Mouse (Mus musculus) myocyte (in vitro differentiated cells): ENCODE data around the gene Tnip3. TPM values are rescaled to one million over a fixed set of nuclear protein-coding genes. Genes with fewer than 3 reads are reported as not detected.
A peak's percentile ranks its signal among the peaks of the same experiment; 100 is the strongest.

Experiments
- H3K27me3 ChIP-seq: one replicate; pipeline ENCODE4 v1.6.1; 2011; ENCODE audit not compliant: control insufficient read depth, insufficient read depth, insufficient read length
- H3K36me3 ChIP-seq: one replicate; pipeline ENCODE4 v1.6.1; 2011; ENCODE audit not compliant: control insufficient read depth, insufficient read depth
- H3K4me2 ChIP-seq: one replicate; pipeline ENCODE4 v1.6.1; 2011; ENCODE audit warnings: low read depth, control low read depth
- H3K4me3 ChIP-seq: one replicate; pipeline ENCODE4 v1.5.1; 2011; ENCODE audit warnings: mild to moderate bottlenecking, control low read depth, moderate library complexity
- H3K79me2 ChIP-seq: one replicate; pipeline ENCODE4 v1.6.1; 2011; ENCODE audit not compliant: control insufficient read depth, insufficient read depth
- H3ac ChIP-seq: one replicate; pipeline ENCODE4 v1.6.1; 2011; ENCODE audit not compliant: control insufficient read depth, insufficient read length
- CEBPB ChIP-seq: IDR thresholded peaks from 2 replicates; pipeline ENCODE4 v1.6.1; 2011; ENCODE audit warnings: mild to moderate bottlenecking, moderate library complexity; ENCODE audit not compliant: poor library complexity, insufficient read depth, severe bottlenecking
- E2F4 ChIP-seq: IDR thresholded peaks from one replicate; pipeline ENCODE4 v1.6.1; 2011; ENCODE audit warnings: mild to moderate bottlenecking, control low read depth, moderate library complexity; ENCODE audit not compliant: insufficient read depth
- MAX ChIP-seq: IDR thresholded peaks from one replicate; pipeline ENCODE4 v1.6.1; 2011; ENCODE audit warnings: low read depth, mild to moderate bottlenecking, control low read depth
- MYOD1 ChIP-seq, 3 experiments: IDR thresholded peaks; one replicate each; pipeline ENCODE4 v1.6.1; 2011; ENCODE audit warnings: control low read depth in 2 of 3, low read depth in 2 of 3, mild to moderate bottlenecking in 2 of 3, moderate library complexity in 1 of 3; ENCODE audit not compliant: insufficient read length in 2 of 3, control insufficient read depth in 1 of 3
- MYOG ChIP-seq, 3 experiments: IDR thresholded peaks; one replicate each; pipeline ENCODE4 v1.6.1; 2011; ENCODE audit warnings: control low read depth in 2 of 3, low read depth in 2 of 3, mild to moderate bottlenecking in 2 of 3; ENCODE audit not compliant: insufficient read length in 2 of 3, control insufficient read depth in 1 of 3, insufficient read depth in 1 of 3
- POLR2A ChIP-seq: IDR thresholded peaks from one replicate; pipeline ENCODE4 v1.6.1; 2011; ENCODE audit warnings: low read depth, mild to moderate bottlenecking, control low read depth, moderate library complexity; ENCODE audit not compliant: insufficient read length
- POLR2AphosphoS2 ChIP-seq: IDR thresholded peaks from one replicate; pipeline ENCODE4 v1.6.1; 2011; ENCODE audit warnings: low read depth, control low read depth; ENCODE audit not compliant: insufficient read length
- REST ChIP-seq: IDR thresholded peaks from one replicate; pipeline ENCODE4 v1.6.1; 2011; ENCODE audit warnings: mild to moderate bottlenecking, control low read depth, moderate library complexity; ENCODE audit not compliant: insufficient read depth, insufficient read length
- SRF ChIP-seq: IDR thresholded peaks from one replicate; pipeline ENCODE4 v1.6.1; 2011; ENCODE audit warnings: low read depth; ENCODE audit not compliant: control insufficient read depth, insufficient read length
- TCF12 ChIP-seq: IDR thresholded peaks from one replicate; pipeline ENCODE4 v1.6.1; 2011; ENCODE audit warnings: mild to moderate bottlenecking, control low read depth; ENCODE audit not compliant: poor library complexity, insufficient read depth, severe bottlenecking
- TCF3 ChIP-seq: IDR thresholded peaks from one replicate; pipeline ENCODE4 v1.6.1; 2011; ENCODE audit warnings: low read depth, control low read depth; ENCODE audit not compliant: insufficient read length
- USF1 ChIP-seq: IDR thresholded peaks from one replicate; pipeline ENCODE4 v1.6.1; 2011; ENCODE audit warnings: low read depth, mild to moderate bottlenecking, control low read depth, moderate library complexity
- polyA plus RNA-seq: library from polyadenylated mRNA; unstranded; fragments of >200 nt; fragmentation: generic; extraction: Trizol; gene quantifications from one replicate; pipeline ENCODE4 v1.2.1, GENCODE M21; 2012; ENCODE audit warnings: missing spikeins

The Tnip3 gene
- polyA plus RNA-seq = 0.02 TPM

- H3K4me2 ChIP-seq = no peak within 1 kb of the TSS
- H3K36me3 ChIP-seq = no peaks in the 10 kb centered on the region
- H3ac ChIP-seq = no peak within 1 kb of the TSS
- no peak within 1 kb of the TSS for H3K4me3 ChIP-seq
- H3K27me3 ChIP-seq = no peaks in the 10 kb centered on the region
- H3K79me2 ChIP-seq = no peaks in the 10 kb centered on the region
- TF ChIP-seq TCF12 = no peak
- TF ChIP-seq TCF3 = no peak
- no peak for TF ChIP-seq POLR2AphosphoS2
- no peak for TF ChIP-seq SRF
- TF ChIP-seq CEBPB = no peak
- no peak for TF ChIP-seq MAX
- no peak for TF ChIP-seq REST
- no peak for TF ChIP-seq POLR2A
- no peak for TF ChIP-seq E2F4
- no peak for TF ChIP-seq MYOD1 (IDR thresholded peaks at IDR 0.05; ENCODE audit: control insufficient read depth in 1 of 3, insufficient read length in 2 of 3, low read depth in 2 of 3)
- TF ChIP-seq MYOG (IDR thresholded peaks at IDR 0.05; ENCODE audit: control insufficient read depth in 1 of 3, insufficient read depth in 1 of 3, insufficient read length in 2 of 3, low read depth in 2 of 3) = no peak
These were observed at the start of gene Tnip3 for GRCm38 (mm10) chr6:65525192-65525591. Tnip3 (plus strand) TSS chr6:65525313.

DNA sequence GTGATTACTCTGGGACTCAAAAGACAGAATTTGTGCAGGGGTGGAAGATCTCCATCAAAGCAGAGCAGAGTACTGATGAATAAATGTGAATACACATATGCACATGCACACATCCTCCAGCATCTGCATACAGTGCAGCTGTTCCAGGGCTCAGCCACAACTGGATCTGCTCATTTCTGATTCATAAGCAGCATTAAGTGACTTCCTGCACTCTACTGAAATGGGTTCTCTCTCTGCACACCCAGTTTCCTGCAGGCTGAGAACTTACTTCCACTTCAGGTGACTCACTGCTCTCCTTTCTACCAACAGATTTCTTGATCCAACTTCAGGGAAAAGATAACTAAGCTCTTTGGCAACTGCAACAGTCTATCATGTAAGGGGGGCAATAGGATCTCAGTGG is 26.3 kb upstream of the Tnip3 start:
- no peak for TF ChIP-seq POLR2A
- TF ChIP-seq MYOG (IDR thresholded peaks at IDR 0.05; ENCODE audit: control insufficient read depth in 1 of 3, insufficient read depth in 1 of 3, insufficient read length in 2 of 3, low read depth in 2 of 3) = no peak
- TF ChIP-seq USF1 = no peak
- no peak for TF ChIP-seq REST
- TF ChIP-seq E2F4 = no peak
- TF ChIP-seq MAX = no peak
- no peak for TF ChIP-seq POLR2AphosphoS2
- TF ChIP-seq SRF = no peak
- TF ChIP-seq TCF12 = no peak
- no peak for TF ChIP-seq CEBPB
- Histone ChIP-seq H3K36me3 (no peaks in the 10 kb centered on the region), H3K4me3 (no peak overlapping the region), H3ac (no peak overlapping the region), H3K79me2 (no peaks in the 10 kb centered on the region), H3K27me3 (no peaks in the 10 kb centered on the region), H3K4me2 (no peak overlapping the region)

- H3ac ChIP-seq = no peak overlapping the region
- H3K27me3 ChIP-seq = no peaks in the 10 kb centered on the region
- H3K4me2 ChIP-seq = no peak overlapping the region
- no peak overlapping the region for H3K4me3 ChIP-seq
- no peaks in the 10 kb centered on the region for H3K79me2 ChIP-seq
- H3K36me3 ChIP-seq = no peaks in the 10 kb centered on the region
- TF ChIP-seq POLR2A (no peak), REST (no peak), POLR2AphosphoS2 (no peak), TCF3 (no peak), MAX (no peak), MYOD1 (IDR thresholded peaks at IDR 0.05; ENCODE audit: control insufficient read depth in 1 of 3, insufficient read length in 2 of 3, low read depth in 2 of 3) (no peak), USF1 (no peak), E2F4 (no peak), TCF12 (no peak), CEBPB (no peak), MYOG (IDR thresholded peaks at IDR 0.05; ENCODE audit: control insufficient read depth in 1 of 3, insufficient read depth in 1 of 3, insufficient read length in 2 of 3, low read depth in 2 of 3) (no peak), SRF (no peak)
These were observed 15.0 kb upstream of the Tnip3 start for GRCm38 (mm10) chr6:65510051-65510669.

GRCm38 (mm10) chr6:65513813-65514212 is 11.3 kb upstream of the Tnip3 start:
- H3ac ChIP-seq = no peak overlapping the region
- H3K4me3 ChIP-seq = no peak overlapping the region
- no peaks in the 10 kb centered on the region for H3K36me3 ChIP-seq
- H3K4me2 ChIP-seq = no peak overlapping the region
- H3K27me3 ChIP-seq = no peaks in the 10 kb centered on the region
- H3K79me2 ChIP-seq = no peaks in the 10 kb centered on the region
- TF ChIP-seq REST (no peak), MAX (no peak), USF1 (no peak), POLR2AphosphoS2 (no peak), MYOD1 (IDR thresholded peaks at IDR 0.05; ENCODE audit: control insufficient read depth in 1 of 3, insufficient read length in 2 of 3, low read depth in 2 of 3) (no peak), TCF3 (no peak), TCF12 (no peak), MYOG (IDR thresholded peaks at IDR 0.05; ENCODE audit: control insufficient read depth in 1 of 3, insufficient read depth in 1 of 3, insufficient read length in 2 of 3, low read depth in 2 of 3) (no peak), SRF (no peak), CEBPB (no peak)

- no peaks in the 10 kb centered on the region for H3K79me2 ChIP-seq
- no peaks in the 10 kb centered on the region for H3K27me3 ChIP-seq
- peak overlapping the region; percentile 26 for H3K4me2 ChIP-seq
- no peaks in the 10 kb centered on the region for H3K36me3 ChIP-seq
- no peak overlapping the region for H3ac ChIP-seq
- TF ChIP-seq MYOD1 (IDR thresholded peaks at IDR 0.05; ENCODE audit: control insufficient read depth in 1 of 3, insufficient read length in 2 of 3, low read depth in 2 of 3) (no peak), E2F4 (no peak), TCF12 (no peak), POLR2A (no peak), TCF3 (no peak), CEBPB (no peak), SRF (no peak), MYOG (IDR thresholded peaks at IDR 0.05; ENCODE audit: control insufficient read depth in 1 of 3, insufficient read depth in 1 of 3, insufficient read length in 2 of 3, low read depth in 2 of 3) (no peak)
- no peak overlapping the region for H3K4me3 ChIP-seq
These were observed 8.4 kb upstream of the Tnip3 start for GRCm38 (mm10) chr6:65516759-65517158.
